Mouse (Mus musculus): Measurements from ENCODE around the gene Ankrd13c. TPM values are rescaled to one million over a fixed set of nuclear protein-coding genes. Genes with fewer than 3 reads are reported as not detected.

The Ankrd13c gene
- total RNA-seq, 1 experiment = 33.7 TPM

DNA sequence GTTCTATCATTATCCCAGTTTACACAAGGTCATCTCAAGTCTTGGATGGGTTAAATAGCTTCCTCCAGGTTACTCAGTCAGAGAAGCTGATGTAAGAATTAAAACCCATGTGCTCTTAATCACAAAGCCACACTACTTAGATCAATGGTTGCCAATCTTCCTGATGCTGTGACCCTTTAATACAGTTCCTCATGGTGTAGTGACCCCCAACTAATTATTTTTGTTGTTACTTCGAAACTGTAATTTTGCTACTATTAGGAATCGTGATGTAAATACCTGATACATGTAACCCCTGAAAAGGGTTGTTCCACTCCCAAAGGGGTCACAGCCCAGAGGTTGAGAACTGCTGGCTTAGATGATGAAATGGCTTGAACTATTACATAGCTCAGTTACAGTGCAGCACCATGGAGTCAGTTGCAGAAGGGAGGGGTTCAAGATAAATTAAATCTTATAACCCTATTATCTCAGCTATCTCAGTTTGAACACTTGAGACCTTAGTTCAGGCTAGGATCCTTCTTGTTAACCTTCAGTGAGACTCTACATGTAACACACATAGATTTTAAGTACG lies 23.7 kb upstream of the Ankrd13c start:
- in situ Hi-C loops (cut with MboI; ENCODE audit: low sequenced_read_pairs in 2 of 2, unreplicated experiment in 2 of 2) = no loop called here
- Histone ChIP-seq H3K27ac (ENCODE audit: insufficient read depth, low read depth, low read length, poor library complexity, severe bottlenecking) (no peak overlapping the region), H3K36me3 (ENCODE audit: control insufficient read depth, insufficient read depth, low read length, poor library complexity, severe bottlenecking) (peaks cover 4% of the 10 kb centered on the region; the same call in 1 of the 2 replicates), H3K9ac (ENCODE audit: insufficient read depth, low read depth, low read length, poor library complexity, severe bottlenecking) (peak overlapping the region; percentile 36; the same call in 1 of the 2 replicates), H3K4me3 (ENCODE audit: insufficient read depth in 1 of 2, low read depth in 1 of 2, low read length in 2 of 2, poor library complexity in 1 of 2, severe bottlenecking in 1 of 2) (peak overlapping the region; percentile 54 to 71), H3K4me1 (ENCODE audit: control insufficient read depth in 2 of 2, insufficient read depth in 2 of 2, low read length in 2 of 2, poor library complexity in 1 of 2) (peaks cover 0 to 7% of the 10 kb centered on the region in 2 experiments; a peak in 2 of 4 replicates), H3K9me3 (ENCODE audit: control insufficient read depth, insufficient read depth, low read depth, low read length) (no peaks in the 10 kb centered on the region)
- TF ChIP-seq CHD2 (IDR thresholded peaks at IDR 0.05; ENCODE audit: low read depth, low read length) (no peak), HCFC1 (IDR thresholded peaks at IDR 0.05; ENCODE audit: borderline replicate concordance, insufficient read depth, low read length) (no peak), ZNF384 (IDR thresholded peaks at IDR 0.05; ENCODE audit: low read depth, low read length) (no peak), MAFK (IDR thresholded peaks at IDR 0.05; ENCODE audit: insufficient read depth, low read depth, low read length) (no peak), ZC3H11A (IDR thresholded peaks at IDR 0.05; ENCODE audit: borderline replicate concordance, low read depth, low read length) (no peak)
- DNase-seq (ENCODE audit: low read depth, low spot score) = no peak

- in situ Hi-C loops (cut with MboI; ENCODE audit: low sequenced_read_pairs in 2 of 2, unreplicated experiment in 2 of 2) = no loop called here
These were observed 22.2 kb upstream of the Ankrd13c start, which contains the start of gene Cth for GRCm38 (mm10) chr3:157924692-157925328. Gene Cth (minus strand): TSS chr3:157925077.

DNA sequence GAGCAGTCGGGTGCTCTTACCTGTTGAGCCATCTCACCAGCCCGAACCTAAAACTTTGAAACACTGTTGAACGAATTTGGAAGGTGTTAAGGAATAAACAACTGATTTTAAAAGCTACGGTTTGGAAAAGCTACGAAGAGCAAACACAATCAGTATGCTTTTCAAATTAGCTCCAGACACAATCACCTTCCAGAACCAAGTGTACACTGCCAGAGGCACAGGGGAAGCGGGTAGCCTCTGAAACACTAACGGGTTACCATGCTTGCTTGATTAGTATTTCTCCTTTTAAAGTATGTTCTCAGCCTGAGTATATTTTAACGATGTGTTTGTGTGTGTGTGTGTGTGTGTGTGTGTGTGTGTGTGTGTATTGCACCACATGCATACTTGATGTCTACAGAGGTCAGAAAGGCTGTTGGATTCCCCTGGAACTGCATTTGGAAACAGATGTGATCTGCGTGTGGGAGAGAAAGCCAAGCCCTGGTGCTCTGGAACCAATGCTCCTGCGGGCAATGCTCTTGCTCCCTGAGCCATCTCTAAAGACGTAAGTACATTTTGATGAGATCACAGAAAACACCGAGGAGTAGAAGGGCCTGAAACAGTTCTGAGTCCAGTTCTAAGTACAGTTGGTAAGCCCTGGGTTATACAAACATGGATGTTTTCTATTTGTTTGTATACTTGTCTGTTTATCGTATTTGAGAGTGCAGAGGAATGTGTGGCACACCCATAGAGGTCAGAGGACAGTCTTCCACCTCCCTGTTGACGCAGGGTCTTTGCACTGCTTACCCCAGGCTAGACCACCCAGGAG lies 21.1 kb upstream of the Ankrd13c start:
- Histone ChIP-seq H3K9me3 (ENCODE audit: control insufficient read depth, insufficient read depth, low read depth, low read length) (no peaks in the 10 kb centered on the region), H3K4me3 (ENCODE audit: insufficient read depth in 1 of 2, low read depth in 1 of 2, low read length in 2 of 2, poor library complexity in 1 of 2, severe bottlenecking in 1 of 2) (no peak overlapping the region), H3K4me1 (ENCODE audit: control insufficient read depth in 2 of 2, insufficient read depth in 2 of 2, low read length in 2 of 2, poor library complexity in 1 of 2) (peaks cover 0 to 6% of the 10 kb centered on the region in 2 experiments; a peak in 2 of 4 replicates), H3K9ac (ENCODE audit: insufficient read depth, low read depth, low read length, poor library complexity, severe bottlenecking) (no peak overlapping the region), H3K27ac (ENCODE audit: insufficient read depth, low read depth, low read length, poor library complexity, severe bottlenecking) (no peak overlapping the region), H3K36me3 (ENCODE audit: control insufficient read depth, insufficient read depth, low read length, poor library complexity, severe bottlenecking) (no peaks in the 10 kb centered on the region; the same call in 1 of the 2 replicates)
- no peak for DNase-seq (ENCODE audit: low read depth, low spot score)
- TF ChIP-seq ZC3H11A (IDR thresholded peaks at IDR 0.05; ENCODE audit: borderline replicate concordance, low read depth, low read length) (no peak), MAFK (IDR thresholded peaks at IDR 0.05; ENCODE audit: insufficient read depth, low read depth, low read length) (no peak), CHD2 (IDR thresholded peaks at IDR 0.05; ENCODE audit: low read depth, low read length) (no peak), ZNF384 (IDR thresholded peaks at IDR 0.05; ENCODE audit: low read depth, low read length) (no peak), HCFC1 (IDR thresholded peaks at IDR 0.05; ENCODE audit: borderline replicate concordance, insufficient read depth, low read length) (no peak)
- in situ Hi-C loops (cut with MboI; ENCODE audit: low sequenced_read_pairs in 2 of 2, unreplicated experiment in 2 of 2) = no loop called here

More at GRCm38 (mm10) chr3:157924692-157925328, 22.2 kb upstream of the Ankrd13c start, which contains the start of gene Cth:
- TF ChIP-seq CHD2 (IDR thresholded peaks at IDR 0.05; ENCODE audit: low read depth, low read length) = peak; percentile 53; the same call in 1 of the 2 replicates
- TF ChIP-seq MAFK (IDR thresholded peaks at IDR 0.05; ENCODE audit: insufficient read depth, low read depth, low read length) = no peak
- H3K9me3 ChIP-seq (ENCODE audit: control insufficient read depth, insufficient read depth, low read depth, low read length) = no peaks in the 10 kb centered on the region
- H3K27ac ChIP-seq (ENCODE audit: insufficient read depth, low read depth, low read length, poor library complexity, severe bottlenecking) = peak within 1 kb of the TSS; percentile 29; the same call in 1 of the 2 replicates
- H3K4me1 ChIP-seq (ENCODE audit: control insufficient read depth in 2 of 2, insufficient read depth in 2 of 2, low read length in 2 of 2, poor library complexity in 1 of 2) = peaks cover 0 to 7% of the 10 kb centered on the region in 2 experiments; a peak in 2 of 4 replicates
- DNase-seq (ENCODE audit: low read depth, low spot score) = peak; percentile 86
- H3K36me3 ChIP-seq (ENCODE audit: control insufficient read depth, insufficient read depth, low read length, poor library complexity, severe bottlenecking) = peaks cover 2% of the 10 kb centered on the region; the same call in 1 of the 2 replicates
- H3K9ac ChIP-seq (ENCODE audit: insufficient read depth, low read depth, low read length, poor library complexity, severe bottlenecking) = peak within 1 kb of the TSS; percentile 83
- peak within 1 kb of the TSS; percentile 71 to 97 for H3K4me3 ChIP-seq (ENCODE audit: insufficient read depth in 1 of 2, low read depth in 1 of 2, low read length in 2 of 2, poor library complexity in 1 of 2, severe bottlenecking in 1 of 2)

DNA sequence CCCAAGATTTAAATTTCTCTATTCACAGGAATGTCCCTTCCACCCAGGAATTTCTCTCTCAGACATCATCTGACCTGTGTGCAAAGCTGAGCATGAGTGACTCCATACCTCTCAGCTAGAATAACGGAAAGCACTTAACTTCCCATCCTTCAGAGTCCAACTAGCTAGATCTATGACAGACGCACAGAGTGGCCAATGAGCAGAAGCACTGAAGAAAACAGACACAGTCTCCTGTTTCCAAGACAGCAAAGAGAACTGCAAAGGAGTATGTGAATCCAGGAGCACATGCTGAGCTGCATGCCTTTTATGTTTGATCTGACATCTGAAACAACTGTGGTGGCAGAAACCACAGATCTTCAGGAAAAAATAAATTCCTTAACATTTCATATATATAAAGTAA lies 20.3 kb upstream of the Ankrd13c start:
- in situ Hi-C loops (cut with MboI; ENCODE audit: low sequenced_read_pairs in 2 of 2, unreplicated experiment in 2 of 2) = no loop called here
- H3K4me1 ChIP-seq (ENCODE audit: control insufficient read depth in 2 of 2, insufficient read depth in 2 of 2, low read length in 2 of 2, poor library complexity in 1 of 2) = peaks cover 0 to 3% of the 10 kb centered on the region in 2 experiments; a peak in 2 of 4 replicates
- no peak overlapping the region for H3K9ac ChIP-seq (ENCODE audit: insufficient read depth, low read depth, low read length, poor library complexity, severe bottlenecking)
- DNase-seq (ENCODE audit: low read depth, low spot score) = no peak
- no peak overlapping the region for H3K4me3 ChIP-seq (ENCODE audit: insufficient read depth in 1 of 2, low read depth in 1 of 2, low read length in 2 of 2, poor library complexity in 1 of 2, severe bottlenecking in 1 of 2)
- TF ChIP-seq ZC3H11A (IDR thresholded peaks at IDR 0.05; ENCODE audit: borderline replicate concordance, low read depth, low read length) = no peak
- no peak for TF ChIP-seq ZNF384 (IDR thresholded peaks at IDR 0.05; ENCODE audit: low read depth, low read length)
- no peak for TF ChIP-seq HCFC1 (IDR thresholded peaks at IDR 0.05; ENCODE audit: borderline replicate concordance, insufficient read depth, low read length)
- TF ChIP-seq MAFK (IDR thresholded peaks at IDR 0.05; ENCODE audit: insufficient read depth, low read depth, low read length) = no peak
- no peak for TF ChIP-seq CHD2 (IDR thresholded peaks at IDR 0.05; ENCODE audit: low read depth, low read length)
- no peak overlapping the region for H3K27ac ChIP-seq (ENCODE audit: insufficient read depth, low read depth, low read length, poor library complexity, severe bottlenecking)
- no peaks in the 10 kb centered on the region for H3K9me3 ChIP-seq (ENCODE audit: control insufficient read depth, insufficient read depth, low read depth, low read length)
- no peaks in the 10 kb centered on the region for H3K36me3 ChIP-seq (ENCODE audit: control insufficient read depth, insufficient read depth, low read length, poor library complexity, severe bottlenecking)

All from ES-E14 (cell line).